Mouse (Mus musculus): ENCODE data around the gene Ntm. TPM values are rescaled to one million over a fixed set of nuclear protein-coding genes. Genes with fewer than 3 reads are reported as not detected.

Gene Ntm
- polyA plus RNA-seq, 1 experiment from 2014 or later = 14.1 TPM

DNA sequence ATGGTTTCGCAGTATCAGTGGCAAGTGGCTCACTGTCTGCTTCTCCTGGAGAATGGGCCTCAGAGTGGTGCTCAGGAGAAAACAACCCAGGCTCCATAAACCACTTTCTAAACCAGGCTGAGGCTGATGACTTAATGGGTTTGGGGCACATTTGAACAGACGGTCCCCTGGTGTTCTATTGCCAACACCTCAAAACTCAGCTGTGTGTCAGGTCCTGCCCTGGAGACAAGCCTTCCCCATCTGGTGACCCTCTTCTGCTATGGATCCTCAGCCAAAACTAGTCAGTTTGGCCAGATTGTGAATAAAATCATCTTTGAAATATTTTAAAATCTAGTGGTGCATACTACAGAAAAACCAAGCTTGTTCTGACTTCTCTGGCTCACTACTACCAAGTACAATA is 907.3 kb downstream of the Ntm start:
- Histone ChIP-seq H3K9me3 (ENCODE audit: control insufficient read depth, low read length) (no peaks in the 10 kb centered on the region), H3K27ac (ENCODE audit: low read depth, low read length) (no peak overlapping the region), H3K4me1 (ENCODE audit: control insufficient read depth, insufficient read depth, low read length) (no peaks in the 10 kb centered on the region), H3K9ac (ENCODE audit: low read length) (no peak overlapping the region), H3K4me3 (ENCODE audit: low read depth, low read length) (no peak overlapping the region), H3K36me3 (ENCODE audit: control insufficient read depth, insufficient read depth, low read length) (no peaks in the 10 kb centered on the region), H3K27me3 (ENCODE audit: control insufficient read depth, insufficient read depth, low read length) (no peaks in the 10 kb centered on the region), H3K4me2 (no peak overlapping the region)
- no peak for DNase-seq (ENCODE audit: low spot score, missing footprints)
- WGBS = 96% methylated on average over 2 of the region's 2 CpGs
- ATAC-seq (ENCODE audit: low FRiP score) = no peak

DNA sequence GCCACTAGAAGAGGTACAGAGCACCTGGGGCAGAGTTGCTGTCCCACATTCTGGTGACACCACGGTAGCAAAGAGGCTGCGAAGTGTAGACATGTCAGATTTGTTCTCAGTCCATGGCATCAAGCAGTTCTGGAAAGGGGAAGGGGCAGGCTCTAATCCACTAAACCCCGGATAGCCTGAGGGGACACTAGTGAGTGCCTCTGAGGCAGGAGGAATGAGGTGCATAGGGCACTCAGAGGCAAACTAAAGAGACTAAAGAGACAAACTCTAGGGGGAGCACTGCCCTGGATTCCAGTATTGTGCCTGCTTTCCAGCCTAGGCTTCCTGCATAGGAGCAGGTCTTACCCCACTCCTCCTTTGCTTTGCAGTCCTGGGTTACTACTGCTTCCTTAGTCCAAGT is 926.5 kb downstream of the Ntm start:
- no peak overlapping the region for H3K27ac ChIP-seq (ENCODE audit: low read depth, low read length)
- H3K9me3 ChIP-seq (ENCODE audit: control insufficient read depth, low read length) = no peaks in the 10 kb centered on the region
- ATAC-seq (ENCODE audit: low FRiP score) = no peak
- no peaks in the 10 kb centered on the region; the same call in 1 of the 2 replicates for H3K4me1 ChIP-seq (ENCODE audit: control insufficient read depth, insufficient read depth, low read length)
- H3K9ac ChIP-seq (ENCODE audit: low read length) = no peak overlapping the region
- 46% methylated on average over 3 of the region's 3 CpGs for WGBS
- H3K4me2 ChIP-seq = no peak overlapping the region
- no peaks in the 10 kb centered on the region for H3K27me3 ChIP-seq (ENCODE audit: control insufficient read depth, insufficient read depth, low read length)
- DNase-seq (ENCODE audit: low spot score, missing footprints) = peak; percentile 84
- H3K36me3 ChIP-seq (ENCODE audit: control insufficient read depth, insufficient read depth, low read length) = no peaks in the 10 kb centered on the region
- no peak overlapping the region for H3K4me3 ChIP-seq (ENCODE audit: low read depth, low read length)

DNA sequence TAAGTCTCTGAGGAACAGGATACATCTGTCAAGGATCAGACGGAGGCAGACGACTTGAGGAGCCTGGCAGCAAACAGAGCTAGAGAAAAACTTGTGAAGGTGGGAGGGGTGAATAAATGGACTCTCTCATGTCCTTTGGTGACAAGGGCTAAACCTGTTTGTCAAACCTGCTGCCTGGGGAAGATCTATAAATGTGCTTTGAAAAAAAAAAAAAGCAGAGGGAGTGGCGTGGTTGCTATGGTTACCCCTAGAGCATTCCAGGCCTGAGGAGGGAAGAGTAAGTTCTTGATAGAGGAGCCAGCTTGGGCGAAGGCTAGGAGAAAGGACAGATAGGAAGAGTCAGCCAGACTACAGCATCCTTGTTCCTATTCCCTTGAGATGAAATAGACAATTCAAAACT is 926.9 kb downstream of the Ntm start:
- H3K4me2 ChIP-seq = no peak overlapping the region
- no peak overlapping the region for H3K9ac ChIP-seq (ENCODE audit: low read length)
- DNase-seq (ENCODE audit: low spot score, missing footprints) (no peak), ATAC-seq (ENCODE audit: low FRiP score) (no peak)
- no peaks in the 10 kb centered on the region for H3K36me3 ChIP-seq (ENCODE audit: control insufficient read depth, insufficient read depth, low read length)
- H3K4me3 ChIP-seq (ENCODE audit: low read depth, low read length) = no peak overlapping the region
- H3K27me3 ChIP-seq (ENCODE audit: control insufficient read depth, insufficient read depth, low read length) = no peaks in the 10 kb centered on the region
- no peaks in the 10 kb centered on the region for H3K9me3 ChIP-seq (ENCODE audit: control insufficient read depth, low read length)
- WGBS = 32% methylated on average over 4 of the region's 4 CpGs
- no peak overlapping the region for H3K27ac ChIP-seq (ENCODE audit: low read depth, low read length)
- H3K4me1 ChIP-seq (ENCODE audit: control insufficient read depth, insufficient read depth, low read length) = no peaks in the 10 kb centered on the region; the same call in 1 of the 2 replicates

DNA sequence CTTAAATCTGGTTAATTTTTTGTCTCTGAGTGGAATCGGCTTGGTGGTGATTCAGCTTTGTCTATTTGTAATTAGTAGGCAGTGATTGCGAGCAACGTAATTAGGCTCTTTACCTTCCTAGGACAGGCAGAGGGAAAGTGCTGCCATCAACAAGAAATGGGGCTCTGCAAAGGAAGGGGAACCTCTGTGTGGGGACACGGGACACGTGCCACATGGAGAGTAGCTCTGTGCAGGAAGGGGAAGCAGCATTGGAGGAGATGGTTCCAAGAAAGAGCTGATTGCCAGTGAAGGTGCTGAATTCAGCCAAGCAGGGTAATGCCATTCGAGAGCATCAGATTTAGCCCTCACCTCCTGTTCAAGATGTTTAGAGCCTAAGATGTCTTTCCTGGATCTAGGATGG is 936.5 kb downstream of the Ntm start:
- WGBS = 87% methylated on average over 6 of the region's 6 CpGs
- Histone ChIP-seq H3K9ac (ENCODE audit: low read length) (no peak overlapping the region), H3K36me3 (ENCODE audit: control insufficient read depth, insufficient read depth, low read length) (no peaks in the 10 kb centered on the region), H3K9me3 (ENCODE audit: control insufficient read depth, low read length) (no peaks in the 10 kb centered on the region), H3K27ac (ENCODE audit: low read depth, low read length) (no peak overlapping the region), H3K4me3 (ENCODE audit: low read depth, low read length) (no peak overlapping the region), H3K27me3 (ENCODE audit: control insufficient read depth, insufficient read depth, low read length) (no peaks in the 10 kb centered on the region), H3K4me2 (no peak overlapping the region), H3K4me1 (ENCODE audit: control insufficient read depth, insufficient read depth, low read length) (no peaks in the 10 kb centered on the region)
- ATAC-seq (ENCODE audit: low FRiP score) (no peak), DNase-seq (ENCODE audit: low spot score, missing footprints) (no peak)

DNA sequence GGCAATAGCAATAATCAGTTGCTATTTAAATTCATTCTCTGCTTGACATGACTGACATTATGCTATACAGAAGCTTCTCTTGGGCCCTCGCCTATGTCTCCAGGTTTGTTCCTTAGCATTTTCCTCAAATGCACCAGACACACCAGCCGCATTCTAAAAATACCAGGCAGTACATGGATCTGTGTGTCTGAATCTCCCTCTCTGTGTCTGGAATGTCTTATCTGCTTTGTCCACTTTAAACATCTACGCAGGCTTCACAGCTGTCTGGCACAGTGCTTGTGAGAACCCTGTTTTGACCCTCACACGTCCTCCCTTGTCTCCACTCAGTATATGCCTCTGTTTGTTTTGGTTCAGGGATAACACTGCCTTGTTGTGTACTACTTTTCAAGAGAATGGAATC is 937.3 kb downstream of the Ntm start:
- DNase-seq (ENCODE audit: low spot score, missing footprints) (no peak), ATAC-seq (ENCODE audit: low FRiP score) (no peak)
- no peak overlapping the region for H3K4me2 ChIP-seq
- no peak overlapping the region for H3K4me3 ChIP-seq (ENCODE audit: low read depth, low read length)
- 80% methylated on average over 4 of the region's 4 CpGs for WGBS
- no peaks in the 10 kb centered on the region for H3K36me3 ChIP-seq (ENCODE audit: control insufficient read depth, insufficient read depth, low read length)
- H3K27me3 ChIP-seq (ENCODE audit: control insufficient read depth, insufficient read depth, low read length) = no peaks in the 10 kb centered on the region
- H3K9ac ChIP-seq (ENCODE audit: low read length) = no peak overlapping the region
- H3K9me3 ChIP-seq (ENCODE audit: control insufficient read depth, low read length) = no peaks in the 10 kb centered on the region
- no peaks in the 10 kb centered on the region for H3K4me1 ChIP-seq (ENCODE audit: control insufficient read depth, insufficient read depth, low read length)
- H3K27ac ChIP-seq (ENCODE audit: low read depth, low read length) = no peak overlapping the region

DNA sequence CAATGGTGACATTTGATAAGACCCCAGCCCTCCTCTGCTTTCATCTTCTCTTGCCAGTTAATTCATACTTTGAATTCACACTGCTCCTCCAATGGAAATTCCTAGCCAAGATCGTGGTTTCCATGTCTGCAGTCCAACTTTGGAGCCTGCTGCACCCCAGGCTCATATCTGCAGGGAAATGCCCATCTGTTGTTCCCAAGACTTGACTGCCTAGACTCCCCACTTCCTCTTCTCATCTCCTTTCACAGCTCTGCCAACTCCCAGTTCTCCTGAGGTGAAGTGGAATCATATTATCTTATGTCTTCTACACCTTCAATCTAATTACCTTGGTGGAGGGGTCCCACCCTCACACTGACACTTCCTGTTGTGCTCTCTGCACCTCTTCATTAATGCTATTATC is 937.8 kb downstream of the Ntm start:
- H3K27me3 ChIP-seq (ENCODE audit: control insufficient read depth, insufficient read depth, low read length) = no peaks in the 10 kb centered on the region
- no peak overlapping the region for H3K27ac ChIP-seq (ENCODE audit: low read depth, low read length)
- H3K4me2 ChIP-seq = no peak overlapping the region
- no peak overlapping the region for H3K9ac ChIP-seq (ENCODE audit: low read length)
- 65% methylated on average over 1 of the region's 1 CpGs for WGBS
- H3K4me1 ChIP-seq (ENCODE audit: control insufficient read depth, insufficient read depth, low read length) = no peaks in the 10 kb centered on the region
- no peaks in the 10 kb centered on the region for H3K36me3 ChIP-seq (ENCODE audit: control insufficient read depth, insufficient read depth, low read length)
- no peak for DNase-seq (ENCODE audit: low spot score, missing footprints)
- no peak for ATAC-seq (ENCODE audit: low FRiP score)
- no peak overlapping the region for H3K4me3 ChIP-seq (ENCODE audit: low read depth, low read length)
- H3K9me3 ChIP-seq (ENCODE audit: control insufficient read depth, low read length) = no peaks in the 10 kb centered on the region

DNA sequence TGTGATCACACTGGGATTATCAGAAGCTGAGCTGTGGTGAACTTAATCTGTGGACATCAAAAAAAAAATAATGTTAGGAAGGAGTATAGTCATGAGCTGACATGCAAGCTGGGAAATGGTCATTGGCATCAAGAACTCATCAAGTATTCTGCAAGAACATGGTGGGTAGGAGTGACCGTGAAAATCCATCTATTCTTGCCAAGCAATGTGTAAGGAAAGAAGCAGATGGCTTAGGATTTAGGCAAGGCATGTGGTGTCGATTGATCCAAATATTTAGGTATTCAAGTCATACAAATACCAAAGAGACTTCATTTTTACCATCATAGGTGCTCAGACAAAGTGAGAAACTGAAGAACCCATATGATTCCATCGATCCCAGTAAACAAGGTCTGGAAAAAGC is 946.1 kb downstream of the Ntm start:
- DNase-seq (ENCODE audit: low spot score, missing footprints) = no peak

DNA sequence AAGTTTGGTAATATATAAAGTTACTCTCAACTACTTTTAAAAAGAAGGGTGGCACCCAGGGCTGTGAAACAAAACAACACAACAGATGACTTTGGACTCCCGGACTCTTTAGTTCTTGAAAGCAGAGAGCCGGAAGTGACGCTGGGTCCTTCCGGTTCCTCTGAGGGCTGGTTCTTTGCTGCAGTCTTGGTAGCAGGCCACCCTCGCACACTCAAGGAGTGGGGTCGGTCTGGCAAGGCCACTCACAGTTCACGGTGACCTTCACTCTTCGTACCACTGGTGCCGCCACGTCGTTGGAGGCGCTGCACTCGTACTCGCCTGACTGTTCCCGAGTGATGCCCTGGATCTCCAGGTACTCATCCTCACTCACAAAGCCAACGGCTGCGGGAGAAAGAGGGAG is 949.1 kb downstream of the Ntm start:
- Histone ChIP-seq H3K4me1 (ENCODE audit: control insufficient read depth, insufficient read depth, low read length) (no peaks in the 10 kb centered on the region), H3K9ac (ENCODE audit: low read length) (no peak overlapping the region), H3K4me3 (ENCODE audit: low read depth, low read length) (no peak overlapping the region), H3K27ac (ENCODE audit: low read depth, low read length) (no peak overlapping the region), H3K36me3 (ENCODE audit: control insufficient read depth, insufficient read depth, low read length) (no peaks in the 10 kb centered on the region), H3K4me2 (no peak overlapping the region), H3K27me3 (ENCODE audit: control insufficient read depth, insufficient read depth, low read length) (no peaks in the 10 kb centered on the region), H3K9me3 (ENCODE audit: control insufficient read depth, low read length) (no peaks in the 10 kb centered on the region)
- ATAC-seq (ENCODE audit: low FRiP score) (no peak), DNase-seq (ENCODE audit: low spot score, missing footprints) (no peak)
- 92% methylated on average over 17 of the region's 17 CpGs for WGBS

More for the DNA sequence above, 946.1 kb downstream of the Ntm start:
- H3K9ac ChIP-seq (ENCODE audit: low read length) = no peak overlapping the region
- H3K27me3 ChIP-seq (ENCODE audit: control insufficient read depth, insufficient read depth, low read length) = no peaks in the 10 kb centered on the region
- no peaks in the 10 kb centered on the region for H3K4me1 ChIP-seq (ENCODE audit: control insufficient read depth, insufficient read depth, low read length)
- no peak overlapping the region for H3K4me3 ChIP-seq (ENCODE audit: low read depth, low read length)
- H3K27ac ChIP-seq (ENCODE audit: low read depth, low read length) = no peak overlapping the region
- H3K4me2 ChIP-seq = no peak overlapping the region
- 88% methylated on average over 3 of the region's 3 CpGs for WGBS
- H3K36me3 ChIP-seq (ENCODE audit: control insufficient read depth, insufficient read depth, low read length) = no peaks in the 10 kb centered on the region
- no peak for ATAC-seq (ENCODE audit: low FRiP score)
- no peaks in the 10 kb centered on the region for H3K9me3 ChIP-seq (ENCODE audit: control insufficient read depth, low read length)

DNA sequence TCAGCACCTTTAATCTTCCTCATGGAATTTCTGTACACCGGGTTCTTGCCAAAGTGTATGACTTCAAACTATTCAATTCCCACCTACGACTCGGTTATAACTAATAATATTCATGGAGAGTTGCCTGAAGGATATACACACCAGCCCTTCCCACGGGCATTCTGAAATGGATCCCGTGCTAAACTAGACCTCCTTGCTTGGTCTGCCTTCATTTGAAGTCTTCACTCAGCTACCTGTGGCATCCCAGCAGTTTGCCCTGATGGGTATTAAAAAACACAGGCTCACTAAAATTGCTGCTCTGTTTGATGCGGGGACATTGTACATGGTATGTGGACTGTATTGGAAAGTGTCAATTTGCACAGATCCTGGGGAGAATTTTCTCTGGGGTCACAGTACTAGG is 950.4 kb downstream of the Ntm start:
- WGBS = 92% methylated on average over 6 of the region's 6 CpGs
- Histone ChIP-seq H3K4me3 (ENCODE audit: low read depth, low read length) (no peak overlapping the region), H3K27me3 (ENCODE audit: control insufficient read depth, insufficient read depth, low read length) (no peaks in the 10 kb centered on the region), H3K27ac (ENCODE audit: low read depth, low read length) (no peak overlapping the region), H3K36me3 (ENCODE audit: control insufficient read depth, insufficient read depth, low read length) (no peaks in the 10 kb centered on the region), H3K4me1 (ENCODE audit: control insufficient read depth, insufficient read depth, low read length) (no peaks in the 10 kb centered on the region), H3K9ac (ENCODE audit: low read length) (no peak overlapping the region), H3K4me2 (no peak overlapping the region), H3K9me3 (ENCODE audit: control insufficient read depth, low read length) (no peaks in the 10 kb centered on the region)
- ATAC-seq (ENCODE audit: low FRiP score) = no peak
- peak; percentile 59 for DNase-seq (ENCODE audit: low spot score, missing footprints)

DNA sequence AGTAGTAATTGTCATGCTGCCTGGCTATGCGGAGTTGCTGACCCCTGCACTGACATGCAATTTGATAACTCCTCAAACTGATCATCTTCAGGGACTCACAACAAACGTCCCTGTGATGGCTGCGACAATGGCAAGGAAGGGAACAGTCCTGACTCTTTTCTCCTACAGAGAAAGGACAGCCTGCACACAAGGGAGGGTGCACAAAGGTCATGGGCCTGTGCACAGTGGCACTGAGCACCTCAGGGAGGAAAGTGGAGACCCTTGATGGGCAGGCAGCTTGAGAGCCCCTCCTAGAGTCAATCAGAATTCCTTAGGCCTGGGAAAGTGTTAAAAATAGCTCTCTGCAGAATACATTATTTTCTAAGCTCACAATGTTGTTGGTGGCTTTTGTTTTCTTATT is 951.5 kb downstream of the Ntm start:
- Histone ChIP-seq H3K36me3 (ENCODE audit: control insufficient read depth, insufficient read depth, low read length) (no peaks in the 10 kb centered on the region), H3K4me3 (ENCODE audit: low read depth, low read length) (no peak overlapping the region), H3K9me3 (ENCODE audit: control insufficient read depth, low read length) (no peaks in the 10 kb centered on the region), H3K4me1 (ENCODE audit: control insufficient read depth, insufficient read depth, low read length) (no peaks in the 10 kb centered on the region), H3K27me3 (ENCODE audit: control insufficient read depth, insufficient read depth, low read length) (no peaks in the 10 kb centered on the region), H3K9ac (ENCODE audit: low read length) (no peak overlapping the region), H3K4me2 (no peak overlapping the region), H3K27ac (ENCODE audit: low read depth, low read length) (no peak overlapping the region)
- ATAC-seq (ENCODE audit: low FRiP score) = no peak
- 30% methylated on average over 3 of the region's 3 CpGs for WGBS
- DNase-seq (ENCODE audit: low spot score, missing footprints) = peak; percentile 70
